Mouse (Mus musculus) hindbrain, postnatal 0 days (tissue): Measurements from ENCODE around the gene Tomm40l. TPM values are rescaled to one million over a fixed set of nuclear protein-coding genes. Genes with fewer than 3 reads are reported as not detected.
A peak's percentile ranks its signal among the peaks of the same experiment; 100 is the strongest.

ENCODE experiments used
- ATAC-seq: fragments of 200-750 bp; cut with Nextera tagmentation; 2 replicates; pipeline ENCODE4 v1.8.0; 2017; ENCODE audit warnings: mild to moderate bottlenecking, moderate TSS enrichment, moderate library complexity
- DNase-seq: peaks from one replicate; pipeline ENCODE4 v3.0.0-alpha.2; 2015; ENCODE audit warnings: low spot score
- H3K27ac ChIP-seq: fragments of 300-500 bp; sonication (generic); 2 replicates; pipeline ENCODE4 v1.5.1; 2014; ENCODE audit warnings: mild to moderate bottlenecking
- H3K27me3 ChIP-seq: fragments of 300-500 bp; sonication (generic); 2 replicates; pipeline ENCODE4 v1.6.1; 2014; ENCODE audit warnings: low read length, mixed read lengths; ENCODE audit not compliant: insufficient read depth
- H3K36me3 ChIP-seq: fragments of 300-500 bp; sonication (generic); 2 replicates; pipeline ENCODE4 v1.6.1; 2014; ENCODE audit warnings: low read length, mixed read lengths; ENCODE audit not compliant: insufficient read depth
- H3K4me1 ChIP-seq: fragments of 300-500 bp; sonication (generic); 2 replicates; pipeline ENCODE4 v1.6.1; 2014; ENCODE audit warnings: antibody characterized with exemption, low read length, mixed read lengths; ENCODE audit not compliant: insufficient read depth
- H3K4me2 ChIP-seq: fragments of 300-500 bp; sonication (generic); 2 replicates; pipeline ENCODE4 v1.6.1; 2014; ENCODE audit warnings: low read depth, mild to moderate bottlenecking, low read length, moderate library complexity, mixed read lengths
- H3K4me3 ChIP-seq: fragments of 300-500 bp; sonication (generic); 2 replicates; pipeline ENCODE4 v1.5.1; 2014; ENCODE audit warnings: low read length
- H3K9ac ChIP-seq: fragments of 300-500 bp; sonication (generic); replicated peaks from 2 replicates; pipeline ENCODE4 v1.6.1; 2014; ENCODE audit warnings: mild to moderate bottlenecking, low read length, moderate library complexity, mixed read lengths
- H3K9me3 ChIP-seq: fragments of 300-500 bp; sonication (generic); 2 replicates; pipeline ENCODE4 v1.6.1; 2016; ENCODE audit warnings: low read length, mixed read lengths
- CTCF ChIP-seq: IDR thresholded peaks from 2 replicates; pipeline ENCODE4 v1.5.1; 2016; ENCODE audit warnings: antibody characterized with exemption, control low read depth, low read depth
- WGBS: fragments of 180-500 bp; shearing (Covaris S2); extraction: QIAGEN DNeasy Blood & Tissue Kit; methylation state at CpG from one replicate; pipeline ENCODE4 v1.1.7; 2014; 5-methylcytosine and 5-hydroxymethylcytosine counted together
- polyA plus RNA-seq: library from polyadenylated mRNA; unstranded; fragments of >200 nt; fragmentation: Nextera tagmentation; extraction: Ambion mirVana; gene quantifications from 2 replicates; pipeline ENCODE4 v1.2.1, GENCODE M21; 2015
- total RNA-seq: library from RNA; depleted of rRNA; stranded (reverse); fragments of >200 nt; gene quantifications from 2 replicates; pipeline ENCODE4 v1.2.3, GENCODE M21; 2014

Gene Tomm40l
- total and polyA plus RNA-seq, 2 experiments from 2014 or later = 41.1 to 53.6 TPM

GRCm38 (mm10) chr1:171195046-171195822, 27.1 kb downstream of the Tomm40l start:
- peaks cover 3% of the 10 kb centered on the region for H3K4me1 ChIP-seq
- H3K4me3 ChIP-seq = peak overlapping the region; percentile 66
- DNase-seq (peak; percentile 17), ATAC-seq (no peak)
- H3K27me3 ChIP-seq = peaks cover 4% of the 10 kb centered on the region; the same call in 1 of the 2 replicates
- H3K27ac ChIP-seq = no peak overlapping the region; the same call in 1 of the 2 replicates
- no peaks in the 10 kb centered on the region for H3K36me3 ChIP-seq
- peak overlapping the region; percentile 56 for H3K9ac ChIP-seq
- 9% methylated on average over 20 of the region's 20 CpGs for WGBS
- H3K4me2 ChIP-seq = peak overlapping the region; percentile 96
- TF ChIP-seq CTCF = no peak
- no peaks in the 10 kb centered on the region for H3K9me3 ChIP-seq

- DNase-seq (no peak), ATAC-seq (no peak)
- peak overlapping the region; percentile 96 for H3K4me2 ChIP-seq
- H3K27ac ChIP-seq = peak overlapping the region; percentile 9; the same call in 1 of the 2 replicates
- peak overlapping the region; percentile 66 for H3K4me3 ChIP-seq
- no peaks in the 10 kb centered on the region for H3K9me3 ChIP-seq
- no peak overlapping the region for H3K9ac ChIP-seq
- H3K4me1 ChIP-seq = peaks cover 3% of the 10 kb centered on the region
- peaks cover 4% of the 10 kb centered on the region; the same call in 1 of the 2 replicates for H3K27me3 ChIP-seq
- WGBS = 28% methylated on average over 11 of the region's 11 CpGs
- no peak for TF ChIP-seq CTCF
- H3K36me3 ChIP-seq = no peaks in the 10 kb centered on the region
Observed at GRCm38 (mm10) chr1:171193911-171194830, 28.1 kb downstream of the Tomm40l start.

GRCm38 (mm10) chr1:171193093-171193840, 29.0 kb downstream of the Tomm40l start:
- peak overlapping the region; percentile 30 for H3K4me3 ChIP-seq
- no peaks in the 10 kb centered on the region for H3K36me3 ChIP-seq
- TF ChIP-seq CTCF = no peak
- DNase-seq (peak; percentile 53), ATAC-seq (peak; percentile 36)
- H3K9me3 ChIP-seq = no peaks in the 10 kb centered on the region
- WGBS = 5% methylated on average over 18 of the region's 18 CpGs
- peak overlapping the region; percentile 34; the same call in 1 of the 2 replicates for H3K9ac ChIP-seq
- H3K4me1 ChIP-seq = peaks cover 5% of the 10 kb centered on the region
- peak overlapping the region; percentile 96 for H3K4me2 ChIP-seq
- peaks cover 4% of the 10 kb centered on the region; the same call in 1 of the 2 replicates for H3K27me3 ChIP-seq
- peak overlapping the region; percentile 9; the same call in 1 of the 2 replicates for H3K27ac ChIP-seq

GRCm38 (mm10) chr1:171192283-171192682, 30.0 kb downstream of the Tomm40l start:
- Histone ChIP-seq H3K4me1 (peaks cover 8% of the 10 kb centered on the region), H3K4me2 (no peak overlapping the region; the same call in 1 of the 2 replicates), H3K9ac (no peak overlapping the region), H3K27me3 (peaks cover 4% of the 10 kb centered on the region; the same call in 1 of the 2 replicates), H3K36me3 (no peaks in the 10 kb centered on the region), H3K9me3 (no peaks in the 10 kb centered on the region), H3K4me3 (no peak overlapping the region), H3K27ac (no peak overlapping the region)
- no peak for DNase-seq
- WGBS = 50% methylated on average over 10 of the region's 10 CpGs
- TF ChIP-seq CTCF = no peak
- no peak for ATAC-seq

- Histone ChIP-seq H3K9me3 (no peaks in the 10 kb centered on the region), H3K4me1 (peaks cover 8% of the 10 kb centered on the region), H3K4me3 (no peak overlapping the region), H3K4me2 (no peak overlapping the region), H3K27me3 (peaks cover 4% of the 10 kb centered on the region; the same call in 1 of the 2 replicates), H3K9ac (no peak overlapping the region), H3K27ac (no peak overlapping the region), H3K36me3 (no peaks in the 10 kb centered on the region)
- 94% methylated on average over 9 of the region's 9 CpGs for WGBS
- DNase-seq (no peak), ATAC-seq (no peak)
- TF ChIP-seq CTCF = no peak
Observed at GRCm38 (mm10) chr1:171190832-171191231, 31.5 kb downstream of the Tomm40l start.
